Mouse (Mus musculus) ES-Bruce4 (cell line): ENCODE results near the gene Caprin1. TPM values are rescaled to one million over a fixed set of nuclear protein-coding genes. Genes with fewer than 3 reads are reported as not detected.

Source experiments
- H3K27ac ChIP-seq: 2 replicates; pipeline ENCODE4 v1.5.1; 2012; ENCODE audit warnings: low read length, inconsistent platforms; ENCODE audit not compliant: insufficient read depth
- H3K27me3 ChIP-seq: 2 replicates; pipeline ENCODE4 v1.6.1; 2012; ENCODE audit warnings: mild to moderate bottlenecking, low read length, inconsistent platforms; ENCODE audit not compliant: control insufficient read depth, poor library complexity, insufficient read depth, severe bottlenecking
- H3K36me3 ChIP-seq: 2 replicates; pipeline ENCODE4 v1.6.1; 2012; ENCODE audit warnings: inconsistent platforms, mild to moderate bottlenecking, low read length, moderate library complexity; ENCODE audit not compliant: control insufficient read depth, poor library complexity, insufficient read depth, severe bottlenecking
- H3K4me1 ChIP-seq: one replicate; pipeline ENCODE4 v1.8.1; 2011; ENCODE audit warnings: low read length; ENCODE audit not compliant: control insufficient read depth, insufficient read depth
- H3K4me3 ChIP-seq: 2 replicates; pipeline ENCODE4 v1.5.1; 2011; ENCODE audit warnings: low read depth, mild to moderate bottlenecking, low read length
- H3K9ac ChIP-seq: 2 replicates; pipeline ENCODE4 v1.6.1; 2012; ENCODE audit warnings: low read depth, mild to moderate bottlenecking, inconsistent platforms; ENCODE audit not compliant: poor library complexity, severe bottlenecking
- H3K9me3 ChIP-seq: replicated peaks from 2 replicates; pipeline ENCODE4 v1.6.1; 2012; ENCODE audit warnings: mild to moderate bottlenecking, low read length, inconsistent platforms; ENCODE audit not compliant: control insufficient read depth, poor library complexity, insufficient read depth, severe bottlenecking
- CTCF ChIP-seq: IDR thresholded peaks from one replicate; pipeline ENCODE4 v1.8.1; 2011; ENCODE audit warnings: low read depth, low read length
- EP300 ChIP-seq: IDR thresholded peaks from 2 replicates; pipeline ENCODE4 v1.6.1; 2011; ENCODE audit warnings: low read depth, low read length; ENCODE audit not compliant: insufficient read depth
- POLR2A ChIP-seq: IDR thresholded peaks from one replicate; pipeline ENCODE4 v1.8.1; 2011; ENCODE audit warnings: low read length; ENCODE audit not compliant: insufficient read depth
- polyA plus RNA-seq: library from polyadenylated mRNA; stranded (reverse); fragments of >200 nt; gene quantifications from 2 replicates; pipeline ENCODE4 v1.2.4, GENCODE M21; 2011; ENCODE audit warnings: low read depth; ENCODE audit not compliant: missing spikeins, insufficient read depth, insufficient read length

The Caprin1 gene
- polyA plus RNA-seq, 1 experiment: 550 TPM

- Histone ChIP-seq H3K27me3 (no peaks in the 10 kb centered on the region), H3K4me1 (no peaks in the 10 kb centered on the region), H3K36me3 (peaks cover 57% of the 10 kb centered on the region), H3K27ac (no peak overlapping the region), H3K9ac (no peak overlapping the region), H3K9me3 (no peaks in the 10 kb centered on the region), H3K4me3 (no peak overlapping the region)
- TF ChIP-seq EP300: no peak
- TF ChIP-seq POLR2A: no peak
- TF ChIP-seq CTCF: no peak
Measured at GRCm38 (mm10) chr2:103746761-103747160, 50.7 kb downstream of the Caprin1 start.

DNA sequence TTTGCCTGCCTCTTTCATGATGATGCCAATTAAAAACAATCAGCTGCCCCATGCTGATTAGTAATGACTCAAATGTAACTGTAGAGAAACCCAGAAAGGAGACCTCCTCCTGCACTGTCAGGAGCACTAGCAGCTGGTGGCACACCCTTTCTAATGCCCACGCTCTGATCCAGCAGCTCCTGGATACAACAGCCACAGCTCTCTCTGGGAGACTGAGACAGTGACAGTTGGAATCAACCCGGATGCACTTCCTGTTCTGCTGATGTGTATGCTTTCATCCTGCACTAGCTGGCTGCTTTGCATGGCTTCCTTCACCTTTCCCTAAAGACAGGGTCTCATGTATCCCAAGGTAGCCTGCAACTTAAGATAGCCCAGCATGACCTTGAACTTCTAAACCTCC lies 51.4 kb downstream of the Caprin1 start:
- Histone ChIP-seq H3K4me1 (no peaks in the 10 kb centered on the region), H3K27me3 (no peaks in the 10 kb centered on the region), H3K9me3 (no peaks in the 10 kb centered on the region), H3K36me3 (peaks cover 51% of the 10 kb centered on the region), H3K9ac (no peak overlapping the region), H3K4me3 (no peak overlapping the region), H3K27ac (no peak overlapping the region)
- no peak for TF ChIP-seq CTCF
- TF ChIP-seq POLR2A: no peak
- no peak for TF ChIP-seq EP300

DNA sequence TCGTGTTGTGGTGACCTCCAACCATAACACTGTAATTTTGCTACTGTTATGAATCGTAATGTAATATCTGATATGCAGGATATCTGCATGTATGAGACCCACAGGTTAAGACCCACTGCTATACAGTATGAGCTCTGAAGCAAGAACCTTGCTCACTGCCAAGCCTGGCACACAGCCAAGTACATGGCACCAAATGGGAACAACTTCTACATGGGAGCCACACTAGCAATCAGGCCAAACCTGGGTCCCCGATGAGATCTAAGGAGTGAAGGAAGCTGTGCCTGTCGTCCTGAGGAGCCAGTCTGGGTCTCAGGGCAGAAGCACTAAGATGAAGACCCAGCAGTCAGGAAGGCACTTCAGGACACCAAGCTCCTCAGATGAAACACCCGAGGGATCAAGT lies 52.0 kb downstream of the Caprin1 start:
- no peak overlapping the region for H3K4me3 ChIP-seq
- no peaks in the 10 kb centered on the region for H3K4me1 ChIP-seq
- TF ChIP-seq POLR2A (no peak), EP300 (no peak), CTCF (no peak)
- peaks cover 48% of the 10 kb centered on the region for H3K36me3 ChIP-seq
- no peak overlapping the region for H3K9ac ChIP-seq
- H3K27me3 ChIP-seq: no peaks in the 10 kb centered on the region
- no peaks in the 10 kb centered on the region for H3K9me3 ChIP-seq
- no peak overlapping the region for H3K27ac ChIP-seq

- Histone ChIP-seq H3K9me3 (no peaks in the 10 kb centered on the region), H3K4me1 (no peaks in the 10 kb centered on the region), H3K27me3 (no peaks in the 10 kb centered on the region), H3K9ac (no peak overlapping the region), H3K4me3 (no peak overlapping the region), H3K27ac (no peak overlapping the region), H3K36me3 (peaks cover 46% of the 10 kb centered on the region)
- TF ChIP-seq CTCF: peak; percentile 77
- no peak for TF ChIP-seq POLR2A
Measured at GRCm38 (mm10) chr2:103743988-103744387, 53.5 kb downstream of the Caprin1 start.

DNA sequence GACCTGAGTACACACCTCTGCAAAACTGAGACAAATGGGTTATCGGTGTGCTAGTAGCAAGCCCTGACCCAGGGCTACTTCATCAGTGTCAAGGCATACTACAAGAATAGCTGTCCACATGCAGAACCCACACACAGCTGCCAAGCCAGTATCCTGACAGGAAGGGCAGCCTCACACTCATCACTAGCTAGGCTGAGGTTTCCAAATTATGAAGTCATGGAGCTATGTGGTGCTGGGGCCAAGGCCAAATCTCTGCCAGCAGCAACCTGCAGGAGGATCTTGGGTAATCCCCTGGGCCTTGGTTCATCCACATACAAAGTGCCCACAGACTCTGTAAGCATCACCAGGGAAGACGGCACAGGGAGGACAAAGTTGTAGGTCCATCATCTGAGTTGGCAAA lies 53.9 kb downstream of the Caprin1 start:
- Histone ChIP-seq H3K36me3 (peaks cover 44% of the 10 kb centered on the region), H3K27ac (no peak overlapping the region), H3K9ac (no peak overlapping the region), H3K4me1 (no peaks in the 10 kb centered on the region), H3K4me3 (no peak overlapping the region), H3K9me3 (no peaks in the 10 kb centered on the region), H3K27me3 (no peaks in the 10 kb centered on the region)
- TF ChIP-seq EP300 (no peak), POLR2A (no peak), CTCF (no peak)

GRCm38 (mm10) chr2:103742821-103743220 lies 54.6 kb downstream of the Caprin1 start:
- H3K27ac ChIP-seq: no peak overlapping the region
- TF ChIP-seq CTCF (no peak), POLR2A (no peak), EP300 (no peak)
- H3K4me1 ChIP-seq: no peaks in the 10 kb centered on the region
- H3K36me3 ChIP-seq: peaks cover 44% of the 10 kb centered on the region
- H3K27me3 ChIP-seq: no peaks in the 10 kb centered on the region
- no peaks in the 10 kb centered on the region for H3K9me3 ChIP-seq
- no peak overlapping the region for H3K9ac ChIP-seq
- H3K4me3 ChIP-seq: no peak overlapping the region

DNA sequence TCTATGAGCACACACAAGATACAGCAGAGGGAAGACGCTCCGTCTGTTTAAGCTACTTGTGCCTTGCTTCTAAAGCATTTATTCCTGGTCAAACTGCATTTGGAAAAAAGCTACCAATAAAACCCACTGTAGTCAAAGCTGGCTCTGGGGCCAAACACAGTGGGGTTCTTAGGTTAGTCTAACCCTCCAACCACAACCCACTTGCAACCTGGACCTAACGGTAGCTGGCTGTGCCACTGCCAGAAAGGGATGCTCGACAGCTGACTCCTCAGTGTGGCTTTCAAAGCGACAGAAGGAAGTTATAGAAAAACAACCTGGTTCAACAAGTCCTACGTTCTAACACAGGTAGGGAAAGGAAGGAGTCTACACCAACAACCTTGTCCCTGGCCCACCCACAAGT lies 66.0 kb downstream of the Caprin1 start:
- Histone ChIP-seq H3K27ac (no peak overlapping the region), H3K4me1 (no peaks in the 10 kb centered on the region), H3K9me3 (no peaks in the 10 kb centered on the region), H3K36me3 (peaks cover 26% of the 10 kb centered on the region), H3K4me3 (no peak overlapping the region), H3K27me3 (no peaks in the 10 kb centered on the region), H3K9ac (no peak overlapping the region)
- TF ChIP-seq POLR2A: no peak
- no peak for TF ChIP-seq CTCF
- no peak for TF ChIP-seq EP300
